Mouse (Mus musculus) retina, adult 2 months (tissue): ENCODE measurements at regions not wholly inside any gene's neighbourhood (a gene's known extent, or its start where the extent isn't known, plus 50 kb on each side); places are given as distances from the start of the nearest gene placed in this dataset.

Experiments
- DNase-seq: peaks from one replicate; pipeline ENCODE4 v3.0.0-alpha.2; 2012; ENCODE audit warnings: low read depth, low spot score

- DNase-seq, result no peak
Observed at GRCm38 (mm10) chr9:113302429-113302828, 405.6 kb downstream of the Pdcd6ip start.

- DNase-seq, result no peak
Observed at GRCm38 (mm10) chr9:113300846-113301245, 407.2 kb downstream of the Pdcd6ip start.

DNA sequence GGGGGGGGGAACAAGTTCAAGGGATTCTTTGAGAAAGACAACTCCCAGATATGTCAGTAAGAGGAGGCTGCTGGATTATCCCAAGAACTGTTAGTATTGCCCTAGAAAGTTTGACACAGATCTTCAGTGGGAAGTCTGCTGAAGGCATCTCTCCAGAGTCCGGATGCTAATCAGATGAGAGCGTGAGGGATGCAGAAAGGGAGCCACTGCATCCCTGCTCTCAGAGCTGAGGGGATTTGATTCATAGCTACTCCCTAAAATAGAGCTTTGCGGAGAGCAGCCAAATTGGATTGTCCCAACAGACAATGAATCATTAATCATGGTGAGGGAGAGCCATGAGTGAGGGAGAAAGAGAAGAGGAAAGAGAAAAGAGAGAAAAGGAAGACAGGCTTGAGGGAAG lies 408.2 kb downstream of the Pdcd6ip start:
- no peak for DNase-seq

GRCm38 (mm10) chr9:113295850-113296467 lies 412.1 kb downstream of the Pdcd6ip start:
- DNase-seq, result no peak

DNA sequence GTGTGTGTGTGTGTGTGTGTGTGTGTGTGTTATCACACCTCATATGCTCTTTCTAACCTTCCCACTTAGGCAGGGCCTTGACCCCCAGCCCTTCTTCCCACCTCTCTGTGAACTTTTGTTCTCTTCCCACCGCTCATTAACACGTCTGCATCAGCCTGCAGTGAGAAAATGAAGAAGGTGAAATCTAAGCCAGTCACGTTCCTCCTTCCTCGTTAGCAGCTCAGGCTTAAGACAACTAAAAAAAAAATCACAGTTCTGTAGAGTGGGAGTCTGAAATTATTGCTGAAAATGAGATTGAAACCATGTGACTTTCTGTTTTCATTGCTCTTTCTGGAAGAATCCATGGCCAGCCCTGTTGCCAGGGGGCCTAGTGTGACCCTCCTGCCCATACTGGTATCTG lies 420.7 kb downstream of the Pdcd6ip start:
- no peak for DNase-seq

GRCm38 (mm10) chr9:113283244-113283643 lies 424.8 kb downstream of the Pdcd6ip start:
- DNase-seq, result no peak

GRCm38 (mm10) chr9:113270595-113270994 lies 437.5 kb downstream of the Pdcd6ip start:
- no peak for DNase-seq

DNA sequence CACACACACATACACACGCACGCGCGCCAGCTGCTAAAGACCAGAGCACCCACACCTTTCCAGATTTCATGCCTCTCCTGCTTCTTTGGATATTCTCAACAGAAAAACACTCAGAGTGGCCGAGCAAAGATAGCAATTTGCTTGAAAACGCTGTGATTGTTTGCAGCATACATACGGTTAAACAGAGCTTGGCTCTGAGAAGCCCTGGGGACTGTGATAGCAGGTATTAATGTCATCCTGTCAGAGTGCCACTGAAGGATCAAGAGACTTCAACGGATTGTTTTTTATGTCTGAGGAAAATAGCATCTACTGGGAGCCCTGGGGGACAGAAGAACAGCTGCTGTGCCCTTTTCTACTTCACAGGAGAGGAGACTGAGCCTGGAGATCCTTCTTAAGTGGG lies 440.4 kb downstream of the Pdcd6ip start:
- DNase-seq, result no peak

DNA sequence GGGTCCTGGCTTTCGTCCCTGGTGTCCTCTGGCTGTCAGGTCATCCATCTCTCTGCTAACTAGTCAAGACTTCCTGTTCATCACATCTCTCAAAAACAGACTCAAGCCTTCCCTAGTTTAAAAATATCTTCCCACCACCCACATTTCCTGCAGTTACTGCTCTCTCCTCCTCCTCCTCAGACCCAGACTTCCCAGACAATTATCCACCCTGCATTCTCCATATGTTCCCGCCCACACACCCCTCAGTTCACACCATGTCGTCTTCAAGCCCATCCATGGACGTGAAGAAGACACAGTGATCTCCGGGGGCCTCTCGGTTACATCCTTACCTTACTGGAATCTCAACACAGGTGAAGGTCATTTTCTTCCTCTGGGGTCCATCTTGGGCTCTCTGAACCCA lies 444.4 kb downstream of the Pdcd6ip start:
- DNase-seq, result no peak

DNA sequence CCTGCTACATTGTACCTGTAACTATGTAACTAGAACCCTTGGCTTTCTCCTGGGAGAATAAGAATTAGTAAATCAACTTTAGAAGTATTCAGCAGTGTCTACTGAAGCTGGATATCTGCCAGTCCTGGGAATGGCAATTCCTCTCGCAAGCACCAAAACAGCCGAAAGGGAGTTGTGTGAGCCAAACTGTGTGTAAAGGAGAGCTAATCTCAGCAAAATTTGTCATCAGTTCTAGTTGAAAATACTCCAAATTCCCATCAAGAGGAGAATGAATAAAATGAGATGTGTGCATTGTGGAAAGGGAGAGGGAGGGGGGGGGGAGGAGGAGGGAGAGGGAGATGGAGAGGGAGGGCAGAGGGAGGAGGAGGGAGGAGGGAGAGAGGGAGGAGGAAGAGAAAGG lies 447.8 kb downstream of the Pdcd6ip start:
- no peak for DNase-seq

DNA sequence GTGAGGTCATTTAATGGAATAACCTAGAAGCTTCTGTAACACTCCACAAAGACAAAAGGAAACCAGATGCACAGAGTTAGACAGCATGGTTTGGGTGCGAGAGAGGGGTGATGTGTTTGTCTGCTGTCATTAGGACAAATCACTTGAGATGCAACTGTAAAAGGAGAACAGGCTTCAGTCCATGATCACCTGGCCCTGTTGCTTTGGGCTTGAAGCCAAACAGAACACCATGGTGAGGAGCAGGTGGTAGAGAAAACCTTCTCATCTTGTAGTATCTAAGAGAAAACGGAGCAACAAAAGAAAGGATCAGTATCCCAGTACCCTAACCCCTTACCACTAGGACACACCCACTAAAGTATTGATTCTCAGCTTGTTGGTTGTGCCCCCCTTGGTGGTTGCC lies 449.5 kb downstream of the Pdcd6ip start:
- no peak for DNase-seq

DNA sequence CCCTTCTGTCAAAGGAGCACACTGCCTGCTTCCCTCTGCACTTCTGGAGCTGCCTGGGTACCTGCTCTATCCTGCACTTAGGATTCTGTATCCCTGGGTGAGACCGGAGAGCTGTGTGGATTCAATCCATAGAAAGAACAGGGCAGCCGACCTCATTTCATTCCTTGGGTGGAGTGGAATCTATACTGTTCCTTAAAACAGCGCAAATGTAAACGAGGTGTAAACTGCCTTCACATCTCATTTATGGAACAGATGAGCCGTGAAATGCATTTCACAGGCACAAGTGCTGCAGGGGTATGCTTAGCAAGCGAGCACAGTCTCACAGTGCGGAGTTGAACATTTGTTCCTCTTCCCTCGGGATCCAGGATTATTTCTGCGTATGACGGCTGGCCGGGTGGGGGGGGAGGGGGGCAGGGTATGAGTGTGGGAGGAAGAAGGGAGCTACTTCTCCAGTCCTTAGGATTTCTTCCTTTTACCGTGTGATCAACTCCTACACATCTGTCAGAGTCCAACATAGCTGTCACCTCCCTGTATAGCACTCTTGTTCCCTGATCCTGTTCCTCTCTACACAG lies 459.3 kb downstream of the Pdcd6ip start:
- no peak for DNase-seq

DNA sequence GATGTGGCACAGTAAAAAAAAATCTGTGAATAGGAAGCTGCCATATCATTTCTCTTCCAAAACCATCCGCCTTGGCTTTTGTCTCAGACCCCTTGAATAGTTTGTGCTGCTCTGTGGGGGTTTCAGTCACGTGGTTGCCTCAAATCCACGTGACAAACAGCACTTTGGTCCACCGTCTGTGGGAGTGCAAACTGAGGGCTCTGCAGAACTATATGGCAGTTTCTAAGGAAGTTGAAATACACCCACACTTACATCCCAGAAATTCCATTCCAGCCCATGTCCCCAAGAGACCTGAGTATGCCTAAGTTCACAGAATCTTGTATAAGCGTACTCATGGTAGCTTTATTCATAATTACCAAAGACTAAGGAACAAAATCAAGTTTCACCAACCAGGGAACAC lies 460.1 kb downstream of the Pdcd6ip start:
- no peak for DNase-seq

DNA sequence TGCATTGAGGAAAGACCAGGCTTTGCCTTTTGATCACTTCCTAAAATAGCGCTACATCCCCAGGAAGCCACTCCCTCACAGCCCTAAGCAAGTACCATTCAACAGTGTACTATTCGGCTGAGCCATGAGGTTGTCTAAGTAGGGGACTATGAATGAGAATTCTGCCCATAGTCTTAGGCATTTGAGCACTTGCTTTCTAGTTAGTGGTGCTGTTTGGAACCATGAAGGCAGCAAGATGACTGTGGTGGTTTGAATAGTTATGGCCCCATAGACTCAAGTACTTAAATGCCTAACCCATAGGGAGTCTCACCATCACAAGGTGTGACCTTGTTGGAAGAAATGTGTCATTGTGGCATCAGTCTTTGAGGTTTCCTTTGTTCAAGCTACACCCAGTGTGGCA lies 464.2 kb downstream of the Pdcd6ip start:
- DNase-seq, result no peak

DNA sequence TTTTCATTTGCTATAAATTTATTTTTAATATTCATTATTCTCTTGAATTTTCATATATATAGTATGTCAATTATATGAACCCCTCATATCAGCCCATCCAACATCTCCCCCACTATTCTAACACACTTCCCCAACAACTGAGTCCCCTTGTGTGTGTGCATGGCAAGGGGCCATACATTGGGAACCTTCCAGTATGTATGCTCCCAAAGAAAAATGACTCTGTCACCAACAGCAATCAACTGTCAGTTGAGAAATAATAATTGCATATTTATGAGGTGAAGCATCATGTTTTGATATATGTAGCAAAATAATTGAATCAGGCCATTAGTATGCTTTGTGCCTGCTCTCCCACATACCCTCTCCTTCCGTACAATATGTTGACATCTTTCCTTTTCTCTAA lies 474.7 kb downstream of the Pdcd6ip start:
- DNase-seq, result no peak

- no peak for DNase-seq
Observed at GRCm38 (mm10) chr9:113229391-113229790, 478.7 kb downstream of the Pdcd6ip start.

GRCm38 (mm10) chr9:113213930-113214329 lies 494.1 kb downstream of the Pdcd6ip start:
- no peak for DNase-seq

DNA sequence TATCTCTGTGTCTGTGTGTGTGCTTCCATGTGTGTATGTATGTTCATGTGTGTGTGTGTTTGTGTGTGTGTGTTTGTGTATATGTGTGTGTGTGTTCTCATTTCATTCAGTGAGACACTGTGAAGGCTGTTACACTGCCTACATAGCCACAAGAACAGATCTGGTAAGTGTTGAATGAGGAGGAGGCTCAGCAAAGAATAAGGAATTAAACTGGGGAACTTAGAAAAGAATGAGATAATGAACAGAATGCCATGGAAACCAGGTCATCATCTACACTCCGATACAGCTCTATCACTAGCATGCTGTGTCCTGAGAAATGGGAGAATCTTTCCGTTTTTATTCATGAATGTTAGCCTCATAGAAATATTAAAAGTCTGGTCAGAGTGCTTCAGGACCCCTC lies 495.7 kb downstream of the Pdcd6ip start:
- DNase-seq, result no peak

DNA sequence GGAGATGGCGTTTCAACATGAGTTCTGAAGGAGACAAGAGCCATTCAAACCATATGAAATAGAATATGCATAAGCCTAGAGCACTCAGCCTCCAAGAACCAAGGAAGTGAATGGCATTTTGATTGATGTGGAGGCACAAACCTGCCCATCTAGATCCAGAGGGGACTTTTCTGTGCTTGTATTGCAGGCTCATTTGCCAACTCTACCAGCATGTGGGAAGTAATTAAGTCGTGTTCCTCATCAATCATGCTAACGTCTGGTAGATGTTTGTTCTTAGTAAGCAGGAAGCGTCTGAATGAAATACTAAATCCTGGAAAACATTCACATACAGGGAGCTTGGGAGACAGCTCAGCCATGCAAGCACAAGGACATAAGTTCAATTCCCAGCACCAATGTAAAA lies 499.9 kb downstream of the Pdcd6ip start:
- DNase-seq, result no peak

GRCm38 (mm10) chr9:113199241-113199640 lies 508.8 kb downstream of the Pdcd6ip start:
- DNase-seq, result no peak

- no peak for DNase-seq
Observed at GRCm38 (mm10) chr9:113195556-113195955, 512.5 kb downstream of the Pdcd6ip start.

DNA sequence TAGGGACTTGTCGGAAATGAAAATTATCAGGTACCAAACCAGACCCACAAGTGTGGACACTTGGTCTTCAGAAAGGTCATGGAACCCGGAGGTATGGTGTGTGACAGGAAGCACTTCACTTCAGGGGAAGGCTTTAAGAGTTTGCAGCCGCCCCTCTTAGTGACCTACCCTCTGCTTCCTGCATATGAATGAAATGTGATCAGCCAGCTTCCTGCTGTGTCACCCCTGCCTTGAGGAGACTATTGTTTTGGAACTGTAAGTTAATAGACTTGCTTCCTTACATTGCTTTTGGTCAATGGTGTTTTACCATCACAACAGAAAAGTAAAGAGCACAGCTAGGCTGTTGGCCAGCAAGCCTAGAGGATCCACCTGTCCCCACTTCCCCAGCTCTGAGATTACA lies 515.3 kb downstream of the Pdcd6ip start:
- no peak for DNase-seq

- DNase-seq, result no peak
Observed at GRCm38 (mm10) chr9:113191163-113191562, 516.9 kb downstream of the Pdcd6ip start.

DNA sequence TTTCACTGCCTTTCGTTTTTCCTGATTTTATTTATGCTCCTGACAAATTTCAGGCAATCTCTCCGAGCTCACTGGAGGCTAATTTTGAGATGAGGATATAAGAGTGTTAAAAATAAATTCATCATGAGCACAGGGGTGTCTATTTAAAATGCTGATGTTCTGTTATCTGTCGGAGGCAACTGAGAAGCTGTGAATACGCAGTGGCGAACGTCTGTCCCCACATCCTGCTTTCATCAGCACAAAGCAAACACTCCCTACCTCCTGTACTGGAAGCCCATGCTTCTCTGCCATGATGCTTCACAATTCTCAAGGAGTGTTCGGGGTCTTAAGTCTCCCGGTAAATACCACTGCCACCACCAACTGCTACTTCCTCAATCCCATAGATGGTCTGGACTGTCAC lies 526.9 kb downstream of the Pdcd6ip start:
- DNase-seq, result no peak
